Mouse (Mus musculus) adrenal gland (tissue): ENCODE measurements around the gene Myrip.
"Not testable (repeated sequence)": the region's sequence is repeated elsewhere in the genome, so short reads cannot be mapped to it uniquely, and the experiment has no call there.

ENCODE experiments used
- intact Hi-C: fragments of 180-260 bp; cut with DNase I; formaldehyde crosslinking; loops from one replicate; pipeline ENCODE4 v1.15.1; 2025
- long read RNA-seq, 2 experiments: library from polyadenylated mRNA; unstranded; transcript quantifications; one replicate each; pipeline ENCODE4 v2.0.0; 2020; ENCODE audit warnings: borderline replicate concordance in 1 of 2; ENCODE audit not compliant: insufficient replicate concordance in 1 of 2

Myrip gene
- long read RNA-seq, experiment 1 = 0 reads
- long read RNA-seq, experiment 2 = 0 reads

- intact Hi-C loops = not testable (repeated sequence)
Measured at GRCm38 (mm10) chr9:120301213-120301612, at the start of gene Myrip. Gene Myrip (plus strand): TSS chr9:120301513.

GRCm38 (mm10) chr9:120259805-120260204 lies 41.5 kb upstream of the Myrip start:
- intact Hi-C loops = no loop called here

DNA sequence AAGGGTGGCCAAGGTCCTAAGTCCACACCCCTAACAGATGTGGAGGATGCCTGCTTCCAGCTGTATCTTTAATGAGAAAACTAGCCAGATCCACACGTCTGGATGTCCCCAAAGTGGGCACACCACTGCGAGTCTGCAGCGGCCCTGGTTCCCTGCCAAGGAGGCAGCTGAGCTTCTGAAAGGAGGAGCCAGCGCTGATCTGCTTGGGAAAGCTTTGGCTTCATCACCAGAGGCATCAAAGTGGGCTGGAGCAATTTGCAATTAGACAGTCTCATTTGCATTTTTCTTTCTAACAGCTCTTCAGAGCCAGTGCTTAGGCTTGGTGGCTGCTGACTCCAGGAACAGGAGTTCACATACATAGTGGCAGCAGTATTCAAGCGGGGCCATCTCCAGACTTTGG lies 37.3 kb upstream of the Myrip start:
- intact Hi-C loops = no loop called here

GRCm38 (mm10) chr9:120273083-120273482 lies 28.2 kb upstream of the Myrip start:
- intact Hi-C loops = no loop called here

DNA sequence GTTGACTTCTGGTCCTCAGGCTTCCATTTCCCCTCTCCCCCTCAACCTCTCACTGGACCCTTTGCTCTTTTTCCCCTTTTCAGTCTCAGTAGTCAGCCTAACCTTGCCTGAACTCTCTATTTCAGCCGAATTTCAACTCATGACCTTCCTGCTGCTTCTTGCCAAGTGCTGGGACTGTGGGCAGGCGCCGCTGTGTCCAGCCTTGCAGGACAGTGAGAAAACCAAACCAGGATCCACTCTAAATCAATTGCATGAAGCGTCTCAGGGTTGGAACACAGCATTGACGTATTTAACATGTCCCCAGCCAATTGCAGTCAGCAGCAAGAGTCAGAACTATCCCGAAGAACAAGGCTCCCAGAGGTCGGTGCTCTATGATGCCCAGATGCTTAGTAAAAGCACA lies 26.1 kb upstream of the Myrip start:
- intact Hi-C loops = no loop called here

- intact Hi-C loops = no loop called here
Measured at GRCm38 (mm10) chr9:120281147-120281546, 20.2 kb upstream of the Myrip start.

GRCm38 (mm10) chr9:120282461-120283047 lies 18.8 kb upstream of the Myrip start:
- intact Hi-C loops = no loop called here

DNA sequence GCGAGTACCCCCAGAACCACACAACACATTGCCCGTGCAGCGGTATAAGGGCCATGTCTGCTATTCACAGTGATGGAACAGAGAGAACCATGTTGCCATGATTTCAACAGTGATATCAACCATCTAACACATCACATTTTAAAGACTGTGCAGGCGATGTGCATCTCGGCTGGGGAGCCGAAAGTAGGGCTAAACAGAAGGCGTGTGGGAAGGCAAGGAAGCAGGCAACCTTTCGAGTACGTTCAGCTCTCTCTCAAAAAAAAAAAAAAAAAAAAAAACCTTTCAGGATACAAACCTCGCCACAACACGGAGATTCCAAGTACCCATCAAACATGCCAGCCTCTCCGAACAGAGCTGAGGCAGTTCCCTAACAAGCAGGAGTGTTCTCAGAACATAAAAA lies 17.8 kb upstream of the Myrip start:
- intact Hi-C loops = no loop called here

- intact Hi-C loops = no loop called here
Measured at GRCm38 (mm10) chr9:120288011-120288410, 13.3 kb upstream of the Myrip start.

GRCm38 (mm10) chr9:120290375-120290774 lies 10.9 kb upstream of the Myrip start:
- intact Hi-C loops = no loop called here

- intact Hi-C loops = no loop called here
Measured at GRCm38 (mm10) chr9:120292488-120292887, 8.8 kb upstream of the Myrip start.

- intact Hi-C loops = no loop called here
Measured at GRCm38 (mm10) chr9:120295527-120295926, 5.8 kb upstream of the Myrip start.

- intact Hi-C loops = loop anchor here (2.0 kb wide), 1 partner anchor 82 kb away; no protein-coding TSS in a partner anchor
Measured at GRCm38 (mm10) chr9:120296938-120297337, 4.4 kb upstream of the Myrip start.

DNA sequence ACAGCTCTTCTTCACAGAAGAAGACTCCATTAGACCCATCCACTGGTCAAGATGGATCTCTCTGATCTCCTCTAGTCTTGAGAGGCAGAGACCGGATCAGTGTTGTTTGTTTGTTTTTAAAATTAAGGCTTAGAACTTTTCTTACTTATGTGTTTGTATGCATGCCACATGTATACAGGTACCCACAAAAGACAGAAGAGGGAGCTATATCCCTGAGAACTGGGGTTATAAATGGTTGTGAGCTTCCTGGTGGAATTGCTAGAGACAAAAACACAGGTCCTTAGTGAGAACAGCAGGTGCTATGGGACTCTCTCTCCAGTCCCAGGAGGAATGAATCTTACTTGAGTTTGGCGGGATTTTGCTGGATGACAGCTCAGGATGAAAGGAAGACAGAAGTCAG lies 1.9 kb upstream of the Myrip start:
- intact Hi-C loops = no loop called here

- intact Hi-C loops = no loop called here
Measured at GRCm38 (mm10) chr9:120302980-120303452, 1.7 kb downstream of the Myrip start.

- intact Hi-C loops = no loop called here
Measured at GRCm38 (mm10) chr9:120303453-120304299, 2.4 kb downstream of the Myrip start.

DNA sequence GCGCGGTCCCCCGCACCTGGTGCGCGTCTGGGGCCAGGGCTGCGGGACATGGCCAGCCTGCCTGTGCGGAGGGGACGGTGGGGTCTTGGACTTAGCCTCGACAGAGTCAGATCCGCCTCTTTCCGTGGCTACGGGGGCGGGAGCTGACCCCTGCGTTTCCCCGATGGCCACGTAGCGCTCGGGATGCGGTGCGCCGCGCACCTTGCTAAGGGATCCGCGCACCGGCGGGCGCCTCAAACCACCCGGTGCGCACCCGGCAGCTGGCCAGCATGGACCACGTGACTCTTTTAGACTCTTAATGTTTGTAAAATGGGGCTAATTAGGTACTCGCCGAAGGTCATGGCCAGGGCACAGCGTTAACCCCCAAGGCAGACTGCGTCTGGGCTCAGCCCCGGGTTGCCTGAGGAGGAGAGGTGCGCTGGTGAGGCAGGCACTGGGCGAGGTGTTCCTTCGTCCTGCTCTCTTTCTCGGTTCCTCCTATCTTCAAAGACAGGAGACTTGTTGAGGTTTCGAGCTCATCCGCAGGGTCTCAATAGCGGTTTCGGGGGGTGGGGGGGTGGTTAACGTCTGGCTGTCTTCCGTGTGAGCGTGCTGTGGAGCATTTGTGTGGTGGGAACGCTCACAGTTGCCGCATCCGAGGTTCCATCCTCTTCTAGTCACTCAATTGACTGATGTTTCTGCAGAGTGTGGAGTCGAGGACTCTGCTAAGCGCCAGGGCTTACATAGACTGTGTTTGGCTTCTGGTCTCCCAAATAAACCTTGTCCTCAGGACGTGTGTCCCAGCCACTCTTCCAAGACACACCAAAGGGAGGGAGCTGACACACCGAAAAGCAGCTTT lies 3.2 kb downstream of the Myrip start:
- intact Hi-C loops = no loop called here

- intact Hi-C loops = no loop called here
Measured at GRCm38 (mm10) chr9:120315171-120315570, 13.9 kb downstream of the Myrip start.

GRCm38 (mm10) chr9:120319099-120319498 lies 17.8 kb downstream of the Myrip start:
- intact Hi-C loops = no loop called here

- intact Hi-C loops = no loop called here
Measured at GRCm38 (mm10) chr9:120320573-120320972, 19.3 kb downstream of the Myrip start.

DNA sequence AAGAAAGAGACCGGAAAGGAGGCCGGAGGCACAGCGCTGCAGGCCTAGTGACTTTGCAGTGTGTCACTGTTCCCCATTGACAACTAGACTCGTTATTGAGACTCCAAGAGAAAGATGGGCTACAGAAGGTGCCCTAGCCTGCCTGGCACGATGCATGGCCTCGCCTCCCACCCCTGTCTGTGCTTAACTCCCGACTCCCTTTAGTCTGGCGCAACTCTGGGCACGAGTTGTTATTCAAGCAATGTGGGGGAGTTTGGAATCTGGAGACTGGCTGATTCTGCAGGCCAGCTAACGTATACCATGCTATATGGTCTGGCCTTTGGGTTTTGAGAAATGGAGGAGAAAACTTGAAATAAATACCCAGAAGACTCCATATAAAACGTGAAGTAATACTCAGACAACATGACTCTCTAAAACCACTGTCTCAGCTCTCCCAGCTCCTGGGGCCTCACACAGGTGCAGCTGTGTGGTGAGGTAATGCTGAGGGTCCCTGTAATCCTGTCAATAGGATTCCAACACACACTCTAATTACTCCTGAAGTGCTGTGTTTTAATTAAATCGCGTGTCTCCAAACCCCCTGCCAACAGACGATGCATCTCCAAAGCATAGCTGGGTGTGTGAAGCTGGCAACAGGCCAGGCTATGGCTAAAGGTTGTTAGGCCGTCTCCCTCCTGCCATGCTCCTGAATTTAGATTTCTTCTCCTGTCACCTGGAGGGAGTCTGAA lies 21.6 kb downstream of the Myrip start:
- intact Hi-C loops = no loop called here
